ENCODE assay signal across 8 mouse cellular contexts in the genomic region with DNA sequence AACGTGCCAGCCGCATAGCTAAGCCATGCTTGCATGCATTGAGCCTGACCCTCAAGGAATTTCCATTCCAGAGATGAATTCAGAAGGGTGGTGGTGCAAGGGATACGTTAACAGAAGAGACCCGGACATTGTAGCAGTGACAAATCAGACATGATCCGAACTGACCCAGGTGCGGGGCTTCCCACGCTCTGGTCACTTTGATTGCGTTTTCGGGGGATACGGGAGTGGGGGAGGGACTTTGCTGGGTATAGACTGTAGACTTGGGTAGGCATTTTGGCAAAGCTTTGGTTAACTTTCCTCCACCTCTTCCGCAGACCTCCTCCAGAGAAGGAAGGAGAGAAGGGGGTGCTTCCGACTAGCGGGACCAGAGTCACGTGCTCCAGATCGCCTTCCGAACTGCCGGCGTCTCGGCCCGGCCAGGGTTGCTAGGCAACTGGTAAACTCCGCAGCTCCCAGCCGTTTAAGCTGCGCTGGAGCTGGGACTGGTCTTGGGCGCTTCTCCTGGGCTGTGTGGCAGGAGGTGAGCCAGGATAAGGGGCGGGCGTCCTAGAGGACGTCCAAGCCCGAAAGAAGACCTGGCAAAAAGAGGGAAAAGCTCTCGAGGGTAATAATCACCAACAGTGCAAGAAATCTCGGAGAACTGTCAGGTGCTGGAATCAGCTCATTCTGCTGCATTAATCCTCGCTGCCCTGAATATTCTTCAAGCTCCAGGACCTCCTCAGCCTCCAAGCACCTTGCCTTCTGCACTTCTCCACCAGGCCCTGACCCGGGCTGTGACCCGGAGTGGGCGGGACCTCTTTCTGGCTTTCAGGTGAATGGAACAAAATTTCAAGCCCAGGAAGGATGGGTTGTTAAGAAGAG. TPM values are rescaled to one million over a fixed set of nuclear protein-coding genes. Genes with fewer than 3 reads are reported as not detected.
A peak's percentile ranks its signal among the peaks of the same experiment; 100 is the strongest.
DNase-seq lines count a peak whose midpoint lies in the region; ATAC-seq and TF ChIP-seq lines count a peak whose summit lies in the region.

A gene (plus strand): TSS at position 444 of the 861 bp plus-strand sequence.

- peak within 1 kb of the TSS; percentile 64 for H3K4me2 ChIP-seq in limb, embryonic 13.5 days (replicated peaks)
- H3K4me2 ChIP-seq in midbrain, embryonic 14.5 days (ENCODE audit: low read length), result peak within 1 kb of the TSS; percentile 66
- H3K4me2 ChIP-seq in stomach, postnatal 0 days (replicated peaks; ENCODE audit: low read depth), result peak within 1 kb of the TSS; percentile 50

- no peak for TF ChIP-seq EP300 in stomach, postnatal 0 days (optimal IDR thresholded peaks at IDR 0.05)

- peaks cover 49% of the 10 kb centered on the region for H3K4me1 ChIP-seq in embryonic facial prominence, embryonic 10.5 days
- peaks cover 31% of the 10 kb centered on the region for H3K4me1 ChIP-seq in limb, embryonic 13.5 days
- peaks cover 6% of the 10 kb centered on the region for H3K4me1 ChIP-seq in midbrain, embryonic 14.5 days (ENCODE audit: control insufficient read depth, insufficient read depth, low read length)
- H3K4me1 ChIP-seq in stomach, postnatal 0 days (replicated peaks; ENCODE audit: control insufficient read depth, insufficient read depth), result 0 out of 2 replicates have a peak, but pooled peaks cover 3% of the 10 kb centered on the region

- H3K27me3 ChIP-seq in embryonic facial prominence, embryonic 10.5 days (replicated peaks; ENCODE audit: low read depth, poor library complexity, severe bottlenecking), result peaks cover 13% of the 10 kb centered on the region
- H3K27me3 ChIP-seq in limb, embryonic 13.5 days, result peaks cover 10% of the 10 kb centered on the region; the same call in 1 of the 2 replicates
- no peaks in the 10 kb centered on the region for H3K27me3 ChIP-seq in midbrain, embryonic 14.5 days (ENCODE audit: control insufficient read depth, insufficient read depth, low read length)
- H3K27me3 ChIP-seq in stomach, postnatal 0 days (ENCODE audit: control insufficient read depth, insufficient read depth, low read length), result no peaks in the 10 kb centered on the region

- no peaks in the 10 kb centered on the region for H3K36me3 ChIP-seq in embryonic facial prominence, embryonic 10.5 days (replicated peaks)
- no peaks in the 10 kb centered on the region for H3K36me3 ChIP-seq in limb, embryonic 13.5 days
- H3K36me3 ChIP-seq in midbrain, embryonic 14.5 days (ENCODE audit: control insufficient read depth, insufficient read depth, low read length), result no peaks in the 10 kb centered on the region
- H3K36me3 ChIP-seq in stomach, postnatal 0 days (ENCODE audit: control insufficient read depth, insufficient read depth, low read length), result no peaks in the 10 kb centered on the region

- 0 out of 2 replicates have a peak within 1 kb of the TSS, but pooled peaks have one; percentile 20 for H3K9ac ChIP-seq in limb, embryonic 13.5 days
- peak within 1 kb of the TSS; percentile 39; the same call in 1 of the 2 replicates for H3K9ac ChIP-seq in midbrain, embryonic 14.5 days (replicated peaks; ENCODE audit: low read length)
- H3K9ac ChIP-seq in stomach, postnatal 0 days (ENCODE audit: low read length), result 0 out of 2 replicates have a peak within 1 kb of the TSS, but pooled peaks have one; percentile 8

- 12% methylated on average over 34 of the region's 34 CpGs for WGBS in embryonic facial prominence, embryonic 10.5 days
- 11% methylated on average over 34 of the region's 34 CpGs for WGBS in limb, embryonic 13.5 days
- 9% methylated on average over 34 of the region's 34 CpGs for WGBS in midbrain, embryonic 14.5 days
- WGBS in stomach, postnatal 0 days, result 9% methylated on average over 34 of the region's 34 CpGs

- peak within 1 kb of the TSS; percentile 25; the same call in 1 of the 2 replicates for H3K27ac ChIP-seq in embryonic facial prominence, embryonic 10.5 days (replicated peaks)
- H3K27ac ChIP-seq in limb, embryonic 13.5 days, result no peak within 1 kb of the TSS; the same call in 1 of the 2 replicates
- H3K27ac ChIP-seq in midbrain, embryonic 14.5 days (replicated peaks; ENCODE audit: low read depth, low read length), result no peak within 1 kb of the TSS
- no peak within 1 kb of the TSS for H3K27ac ChIP-seq in stomach, postnatal 0 days (replicated peaks)

- peak; percentile 82 for ATAC-seq in limb, embryonic 13.5 days (ENCODE audit: low FRiP score, low read depth)
- peak; percentile 77 for ATAC-seq in midbrain, embryonic 14.5 days (ENCODE audit: low FRiP score, low TSS enrichment)
- peak; percentile 78 for ATAC-seq in stomach, postnatal 0 days (ENCODE audit: low FRiP score, low TSS enrichment)

- H3K9me3 ChIP-seq in embryonic facial prominence, embryonic 10.5 days, result no peaks in the 10 kb centered on the region
- H3K9me3 ChIP-seq in limb, embryonic 13.5 days, result no peaks in the 10 kb centered on the region
- H3K9me3 ChIP-seq in midbrain, embryonic 14.5 days (ENCODE audit: control insufficient read depth, low read length), result no peaks in the 10 kb centered on the region
- H3K9me3 ChIP-seq in stomach, postnatal 0 days (ENCODE audit: control insufficient read depth, low read length), result no peaks in the 10 kb centered on the region

- H3K4me3 ChIP-seq in embryonic facial prominence, embryonic 10.5 days, result peak within 1 kb of the TSS; percentile 51
- H3K4me3 ChIP-seq in limb, embryonic 13.5 days, result peak within 1 kb of the TSS; percentile 33
- H3K4me3 ChIP-seq in midbrain, embryonic 14.5 days (replicated peaks; ENCODE audit: low read depth, low read length), result peak within 1 kb of the TSS; percentile 29
- peak within 1 kb of the TSS; percentile 18 for H3K4me3 ChIP-seq in stomach, postnatal 0 days (ENCODE audit: low read depth, low read length)

- DNase-seq in ovary, adult 18-20 months (ENCODE audit: low spot score), result peak; percentile 74
- DNase-seq in ovary, postnatal 10 days (ENCODE audit: low spot score), result no peak
- DNase-seq in embryonic facial prominence, embryonic 10.5 days (ENCODE audit: low spot score), result peak; percentile 86
- DNase-seq in heart, adult 11 months, result peak; percentile 98
- peak; percentile 61 for DNase-seq in kidney, adult 18-20 months
- DNase-seq in midbrain, embryonic 14.5 days, result peak; percentile 89
- peak; percentile 70 for DNase-seq in stomach, postnatal 0 days (ENCODE audit: low spot score)

- TF ChIP-seq CTCF in stomach, postnatal 0 days (IDR thresholded peaks at IDR 0.05; ENCODE audit: low read depth), result no peak

RNA-seq across cellular contexts. Expression of the gene that starts here (rescaled TPM):
- 1.7 and 1.8 TPM in 2 replicates for polyA plus RNA-seq in embryonic facial prominence, embryonic 10.5 days (2016; fragmentation: Nextera tagmentation; extraction: Ambion mirVana)
- 0.83 and 0.95 TPM in 2 replicates for polyA plus RNA-seq in limb, embryonic 13.5 days (2015; fragmentation: Nextera tagmentation; extraction: Ambion mirVana)
- 1.7 and 1.9 TPM in 2 replicates for polyA plus RNA-seq in midbrain, embryonic 14.5 days (2014; fragmentation: Nextera tagmentation; extraction: Ambion mirVana)
- polyA plus RNA-seq in stomach, postnatal 0 days (2015; fragmentation: Nextera tagmentation; extraction: Ambion mirVana), result 0.35 and 0.36 TPM in 2 replicates

Comparison
In these comparisons a context has a peak if more than half of its experiments do, and no peak if none do; other contexts are left out.
1. Peak in ATAC-seq, H3K4me3 ChIP-seq, H3K9ac ChIP-seq and H3K4me2 ChIP-seq in limb, embryonic 13.5 days; RNA of the gene not detected or under 1 TPM.
2. Peak in DNase-seq, ATAC-seq, H3K4me3 ChIP-seq, H3K9ac ChIP-seq and H3K4me2 ChIP-seq in stomach, postnatal 0 days; RNA of the gene not detected or under 1 TPM.